In the genomic region with DNA sequence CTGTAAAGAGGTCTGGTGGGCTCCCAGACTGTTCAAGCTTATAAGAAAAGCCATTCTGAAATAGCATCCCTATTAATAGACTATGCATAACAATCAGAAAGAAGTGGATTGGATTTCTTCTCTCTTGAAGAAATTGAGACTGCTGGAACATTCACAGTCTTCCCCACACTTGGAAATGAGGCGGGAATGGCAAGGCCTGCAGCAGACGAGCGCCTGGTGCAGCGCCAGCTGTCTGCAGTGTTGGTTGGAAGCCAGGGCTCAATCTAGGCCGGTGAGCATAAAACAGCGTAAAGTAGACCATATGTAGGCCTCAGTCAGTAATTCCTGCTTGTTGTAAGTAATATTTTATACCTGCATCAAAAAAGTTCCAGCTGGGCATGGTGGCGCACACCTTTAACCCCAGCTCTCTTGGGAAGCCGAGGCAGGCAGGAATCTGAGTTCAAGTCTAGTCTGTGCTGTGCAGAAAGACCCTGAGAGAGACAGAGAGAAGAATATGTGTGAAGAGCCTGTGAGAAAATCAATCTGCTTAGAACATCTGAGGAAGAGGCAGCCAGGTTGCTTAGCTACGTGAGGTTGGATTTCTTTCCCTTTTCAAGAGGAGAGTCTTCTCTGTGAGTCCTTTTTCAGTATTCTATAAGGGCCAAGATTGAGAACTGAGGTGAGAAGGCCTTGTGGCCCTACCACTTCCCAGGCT, we compare ENCODE assay signal across 9 mouse cellular contexts. TPM values are rescaled to one million over a fixed set of nuclear protein-coding genes. Genes with fewer than 3 reads are reported as not detected.
DNase-seq lines count a peak whose midpoint lies in the region; ATAC-seq and TF ChIP-seq lines count a peak whose summit lies in the region.
"Had no signal": no experiment of that assay in that cellular context is flagged by ENCODE, and none has a peak within 500 bp of the region (broad histone marks: within the 10 kb centered on the region; RNA-seq: fewer than 3 reads in every experiment).

No protein-coding gene starts in this region.

- TF ChIP-seq CTCF in hindbrain, postnatal 0 days (IDR thresholded peaks at IDR 0.05; ENCODE audit: low read depth) = no peak
- no peak for TF ChIP-seq CTCF in intestine, postnatal 0 days (IDR thresholded peaks at IDR 0.05; ENCODE audit: low read depth)

- peak; percentile 76 for DNase-seq in hindbrain, postnatal 0 days (ENCODE audit: low spot score)
- DNase-seq in hindbrain, embryonic 10.5 days (ENCODE audit: low spot score) = no peak
- DNase-seq in cerebellum, adult 8-10 months = peak; percentile 86
- DNase-seq in frontal cortex, postnatal 25 days (ENCODE audit: low spot score in 2 of 2) = peak; percentile 56 to 61
- no peak for DNase-seq in ovary, adult 18-20 months (ENCODE audit: low spot score)

- WGBS in hindbrain, postnatal 0 days = 46% methylated on average over 9 of the region's 9 CpGs
- WGBS in hindbrain, embryonic 10.5 days = 95% methylated on average over 9 of the region's 9 CpGs
- 53% methylated on average over 9 of the region's 9 CpGs for WGBS in limb, embryonic 15.5 days
- WGBS in intestine, postnatal 0 days = 82% methylated on average over 9 of the region's 9 CpGs

- ATAC-seq in hindbrain, postnatal 0 days = no peak
- no peak for ATAC-seq in limb, embryonic 15.5 days (ENCODE audit: insufficient number of reproducible peaks, low FRiP score, low TSS enrichment, low read depth)
- ATAC-seq in intestine, postnatal 0 days = no peak
- ATAC-seq in granulocyte monocyte progenitor cell, adult 5-6 weeks (replicated peaks; ENCODE audit: poor library complexity, severe bottlenecking) = no peak

- no peaks in the 10 kb centered on the region for H3K9me3 ChIP-seq in hindbrain, postnatal 0 days (ENCODE audit: low read length)
- H3K9me3 ChIP-seq in hindbrain, embryonic 10.5 days = no peaks in the 10 kb centered on the region
- no peaks in the 10 kb centered on the region for H3K9me3 ChIP-seq in limb, embryonic 15.5 days
- no peaks in the 10 kb centered on the region for H3K9me3 ChIP-seq in intestine, postnatal 0 days (ENCODE audit: control insufficient read depth)
- H3K9me3 ChIP-seq: lung, embryonic 15.5 days had no signal

- no peak overlapping the region for H3K27ac ChIP-seq in hindbrain, postnatal 0 days
- H3K27ac ChIP-seq in hindbrain, embryonic 10.5 days = no peak overlapping the region
- peak overlapping the region; percentile 47 for H3K27ac ChIP-seq in limb, embryonic 15.5 days
- no peak overlapping the region for H3K27ac ChIP-seq in intestine, postnatal 0 days (ENCODE audit: low read depth, low read length)
- H3K27ac ChIP-seq: lung, embryonic 15.5 days had no signal

- H3K4me2 ChIP-seq in hindbrain, postnatal 0 days (ENCODE audit: low read depth, low read length) = no peak overlapping the region
- H3K4me2 ChIP-seq in limb, embryonic 15.5 days = no peak overlapping the region
- no peak overlapping the region for H3K4me2 ChIP-seq in intestine, postnatal 0 days (replicated peaks; ENCODE audit: low read depth)
- H3K4me2 ChIP-seq: lung, embryonic 15.5 days had no signal

- H3K27me3 ChIP-seq in hindbrain, postnatal 0 days (ENCODE audit: insufficient read depth, low read length) = no peaks in the 10 kb centered on the region
- H3K27me3 ChIP-seq in hindbrain, embryonic 10.5 days (ENCODE audit: insufficient read depth, poor library complexity, severe bottlenecking) = no peaks in the 10 kb centered on the region
- no peaks in the 10 kb centered on the region for H3K27me3 ChIP-seq in limb, embryonic 15.5 days
- H3K27me3 ChIP-seq in intestine, postnatal 0 days (replicated peaks; ENCODE audit: control insufficient read depth, insufficient read depth, low read length) = no peaks in the 10 kb centered on the region
- H3K27me3 ChIP-seq: lung, embryonic 15.5 days had no signal

- H3K4me3 ChIP-seq in hindbrain, postnatal 0 days (ENCODE audit: low read length) = no peak overlapping the region
- no peak overlapping the region for H3K4me3 ChIP-seq in hindbrain, embryonic 10.5 days
- no peak overlapping the region for H3K4me3 ChIP-seq in limb, embryonic 15.5 days
- no peak overlapping the region for H3K4me3 ChIP-seq in intestine, postnatal 0 days (ENCODE audit: low read depth, low read length)
- H3K4me3 ChIP-seq: lung, embryonic 15.5 days had no signal

- no peak overlapping the region for H3K9ac ChIP-seq in hindbrain, postnatal 0 days (replicated peaks; ENCODE audit: low read length)
- H3K9ac ChIP-seq in limb, embryonic 15.5 days = no peak overlapping the region
- H3K9ac ChIP-seq in intestine, postnatal 0 days (ENCODE audit: low read depth, low read length) = no peak overlapping the region
- H3K9ac ChIP-seq: lung, embryonic 15.5 days had no signal

- no peaks in the 10 kb centered on the region for H3K36me3 ChIP-seq in hindbrain, postnatal 0 days (ENCODE audit: insufficient read depth, low read length)
- peaks cover 61% of the 10 kb centered on the region for H3K36me3 ChIP-seq in hindbrain, embryonic 10.5 days
- peaks cover 14% of the 10 kb centered on the region; the same call in 1 of the 2 replicates for H3K36me3 ChIP-seq in limb, embryonic 15.5 days
- H3K36me3 ChIP-seq in intestine, postnatal 0 days (ENCODE audit: control insufficient read depth, insufficient read depth) = 0 out of 2 replicates have a peak, but pooled peaks cover 3% of the 10 kb centered on the region

- H3K4me1 ChIP-seq in hindbrain, postnatal 0 days (ENCODE audit: insufficient read depth, low read length) = 0 out of 2 replicates have a peak, but pooled peaks cover 4% of the 10 kb centered on the region
- H3K4me1 ChIP-seq in hindbrain, embryonic 10.5 days (replicated peaks) = no peaks in the 10 kb centered on the region
- H3K4me1 ChIP-seq in limb, embryonic 15.5 days = peaks cover 23% of the 10 kb centered on the region
- no peaks in the 10 kb centered on the region for H3K4me1 ChIP-seq in intestine, postnatal 0 days (replicated peaks; ENCODE audit: control insufficient read depth, insufficient read depth, low read length)

RNA-seq across cellular contexts. Expression of a gene that starts 8.5 kb away (rescaled TPM):
- total RNA-seq in hindbrain, postnatal 0 days (2014; rRNA removed) = 53.7 and 55.0 TPM in 2 replicates
- polyA plus RNA-seq in hindbrain, postnatal 0 days (2015; fragmentation: Nextera tagmentation; extraction: Ambion mirVana) = 103 and 106 TPM in 2 replicates
- 124 and 127 TPM in 2 replicates for polyA plus RNA-seq in hindbrain, embryonic 10.5 days (2016; fragmentation: Nextera tagmentation; extraction: Ambion mirVana)
- 135 and 145 TPM in 2 replicates for polyA plus RNA-seq in limb, embryonic 15.5 days (2015; fragmentation: Nextera tagmentation; extraction: Ambion mirVana)
- polyA plus RNA-seq in intestine, postnatal 0 days (2015; fragmentation: Nextera tagmentation; extraction: Ambion mirVana) = 116 and 118 TPM in 2 replicates
- total RNA-seq in granulocyte monocyte progenitor cell, adult 5-6 weeks (2014; fragmentation: Nextera tagmentation) = 135 and 160 TPM in 2 replicates
- total RNA-seq in granulocyte monocyte progenitor cell, adult 5-6 weeks (2017) = 133 and 146 TPM in 2 replicates

RNA-seq across cellular contexts. Expression of a gene that starts 9.0 kb away (rescaled TPM):
- 7.4 and 9.7 TPM in 2 replicates for total RNA-seq in hindbrain, postnatal 0 days (2014; rRNA removed)
- 3.0 and 3.3 TPM in 2 replicates for polyA plus RNA-seq in hindbrain, postnatal 0 days (2015; fragmentation: Nextera tagmentation; extraction: Ambion mirVana)
- polyA plus RNA-seq in hindbrain, embryonic 10.5 days (2016; fragmentation: Nextera tagmentation; extraction: Ambion mirVana) = 8.2 and 8.4 TPM in 2 replicates
- polyA plus RNA-seq in limb, embryonic 15.5 days (2015; fragmentation: Nextera tagmentation; extraction: Ambion mirVana) = 14.2 and 15.7 TPM in 2 replicates
- 9.7 and 10.2 TPM in 2 replicates for polyA plus RNA-seq in intestine, postnatal 0 days (2015; fragmentation: Nextera tagmentation; extraction: Ambion mirVana)
- 7.9 and 8.9 TPM in 2 replicates for total RNA-seq in granulocyte monocyte progenitor cell, adult 5-6 weeks (2014; fragmentation: Nextera tagmentation)
- 5.6 and 11.3 TPM in 2 replicates for total RNA-seq in granulocyte monocyte progenitor cell, adult 5-6 weeks (2017)

Comparison
In these comparisons a context has a peak if more than half of its experiments do, and no peak if none do; other contexts are left out.
1. DNase-seq: peak in hindbrain, postnatal 0 days (single experiment), cerebellum, adult 8-10 months (single experiment) and frontal cortex, postnatal 25 days (2 of 2); none in hindbrain, embryonic 10.5 days (single experiment) and ovary, adult 18-20 months (single experiment).